Mouse (Mus musculus) hindbrain, postnatal 0 days (tissue): ENCODE measurements around the gene Dyx1c1. TPM values are rescaled to one million over a fixed set of nuclear protein-coding genes. Genes with fewer than 3 reads are reported as not detected.

Experiments used
- ATAC-seq: fragments of 200-750 bp; cut with Nextera tagmentation; 2 replicates; pipeline ENCODE4 v1.8.0; 2017; ENCODE audit warnings: mild to moderate bottlenecking, moderate TSS enrichment, moderate library complexity
- DNase-seq: peaks from one replicate; pipeline ENCODE4 v3.0.0-alpha.2; 2015; ENCODE audit warnings: low spot score
- H3K27ac ChIP-seq: fragments of 300-500 bp; sonication (generic); 2 replicates; pipeline ENCODE4 v1.5.1; 2014; ENCODE audit warnings: mild to moderate bottlenecking
- H3K27me3 ChIP-seq: fragments of 300-500 bp; sonication (generic); 2 replicates; pipeline ENCODE4 v1.6.1; 2014; ENCODE audit warnings: low read length, mixed read lengths; ENCODE audit not compliant: insufficient read depth
- H3K36me3 ChIP-seq: fragments of 300-500 bp; sonication (generic); 2 replicates; pipeline ENCODE4 v1.6.1; 2014; ENCODE audit warnings: low read length, mixed read lengths; ENCODE audit not compliant: insufficient read depth
- H3K4me1 ChIP-seq: fragments of 300-500 bp; sonication (generic); 2 replicates; pipeline ENCODE4 v1.6.1; 2014; ENCODE audit warnings: antibody characterized with exemption, low read length, mixed read lengths; ENCODE audit not compliant: insufficient read depth
- H3K4me2 ChIP-seq: fragments of 300-500 bp; sonication (generic); 2 replicates; pipeline ENCODE4 v1.6.1; 2014; ENCODE audit warnings: low read depth, mild to moderate bottlenecking, low read length, moderate library complexity, mixed read lengths
- H3K4me3 ChIP-seq: fragments of 300-500 bp; sonication (generic); 2 replicates; pipeline ENCODE4 v1.5.1; 2014; ENCODE audit warnings: low read length
- H3K9ac ChIP-seq: fragments of 300-500 bp; sonication (generic); replicated peaks from 2 replicates; pipeline ENCODE4 v1.6.1; 2014; ENCODE audit warnings: mild to moderate bottlenecking, low read length, moderate library complexity, mixed read lengths
- H3K9me3 ChIP-seq: fragments of 300-500 bp; sonication (generic); 2 replicates; pipeline ENCODE4 v1.6.1; 2016; ENCODE audit warnings: low read length, mixed read lengths
- CTCF ChIP-seq: IDR thresholded peaks from 2 replicates; pipeline ENCODE4 v1.5.1; 2016; ENCODE audit warnings: antibody characterized with exemption, control low read depth, low read depth
- WGBS: fragments of 180-500 bp; shearing (Covaris S2); extraction: QIAGEN DNeasy Blood & Tissue Kit; methylation state at CpG from one replicate; pipeline ENCODE4 v1.1.7; 2014; 5-methylcytosine and 5-hydroxymethylcytosine counted together
- polyA plus RNA-seq: library from polyadenylated mRNA; unstranded; fragments of >200 nt; fragmentation: Nextera tagmentation; extraction: Ambion mirVana; gene quantifications from 2 replicates; pipeline ENCODE4 v1.2.1, GENCODE M21; 2015
- total RNA-seq: library from RNA; depleted of rRNA; stranded (reverse); fragments of >200 nt; gene quantifications from 2 replicates; pipeline ENCODE4 v1.2.3, GENCODE M21; 2014

Gene Dyx1c1
- total and polyA plus RNA-seq, 2 experiments from 2014 or later, result 0.99 to 2.5 TPM

DNA sequence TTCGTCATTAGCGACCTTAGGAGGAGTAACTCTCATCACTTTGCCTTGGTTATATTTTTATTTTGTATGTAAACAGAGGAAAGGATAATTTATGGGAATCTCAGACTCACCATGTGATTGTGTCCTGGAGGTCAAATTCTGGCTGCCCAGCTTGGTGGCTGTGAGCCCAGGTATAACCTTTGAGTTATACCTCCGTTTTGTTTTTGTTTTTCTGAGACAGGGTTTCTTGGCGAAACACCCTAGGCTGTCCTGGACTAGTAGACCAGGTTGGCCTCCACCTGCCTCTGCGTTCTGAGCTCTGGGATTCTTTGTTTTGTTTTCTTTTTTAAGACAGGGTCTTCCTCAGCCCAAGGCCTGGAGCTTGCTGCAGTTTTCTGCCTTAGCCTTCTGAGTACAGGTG lies 30.1 kb downstream of the Dyx1c1 start:
- no peak for TF ChIP-seq CTCF
- Histone ChIP-seq H3K9me3 (no peaks in the 10 kb centered on the region), H3K4me3 (no peak overlapping the region), H3K9ac (no peak overlapping the region), H3K36me3 (no peaks in the 10 kb centered on the region), H3K4me1 (peaks cover 12% of the 10 kb centered on the region; the same call in 1 of the 2 replicates), H3K4me2 (no peak overlapping the region), H3K27ac (no peak overlapping the region), H3K27me3 (no peaks in the 10 kb centered on the region)
- DNase-seq (no peak), ATAC-seq (no peak)
- WGBS, result 88% methylated on average over 5 of the region's 5 CpGs

DNA sequence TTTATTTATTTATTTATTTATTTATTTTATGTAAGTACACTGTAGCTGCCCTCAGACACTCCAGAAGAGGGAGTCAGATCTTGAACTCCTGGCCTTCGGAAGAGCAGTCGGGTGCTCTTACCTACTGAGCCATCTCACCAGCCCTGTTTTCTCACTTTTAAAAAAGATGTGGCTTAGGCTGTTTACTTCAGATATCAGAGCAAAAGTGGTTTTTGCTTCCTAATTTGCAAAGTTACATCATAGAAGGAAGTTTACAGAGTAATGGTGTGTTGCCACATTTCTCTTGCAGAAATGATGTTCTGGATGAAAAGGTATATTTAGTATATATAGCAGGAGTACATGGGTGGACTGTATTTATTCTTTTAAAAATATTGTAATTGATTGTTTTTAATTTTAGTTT lies 32.8 kb downstream of the Dyx1c1 start:
- no peak for ATAC-seq
- 97% methylated on average over 2 of the region's 2 CpGs for WGBS

DNA sequence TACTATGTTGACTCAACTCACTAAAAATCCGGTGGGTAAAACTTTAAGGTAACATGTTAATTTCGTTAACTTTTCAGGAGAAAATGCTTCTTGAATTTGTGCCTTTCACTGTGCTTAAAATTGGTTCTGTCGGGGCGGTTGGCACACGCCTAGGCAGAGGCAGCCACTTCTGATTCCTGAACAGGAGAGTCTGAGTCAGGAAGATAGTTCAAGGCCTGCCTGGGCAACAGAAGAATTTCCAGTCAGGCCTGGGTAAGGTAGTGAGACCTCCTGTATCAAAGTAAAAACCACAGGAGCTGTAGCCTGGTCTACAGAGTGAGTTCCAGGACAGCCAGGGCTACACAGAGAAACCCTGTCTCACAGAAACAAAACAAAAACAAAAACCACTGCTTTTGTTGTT lies 34.0 kb downstream of the Dyx1c1 start:
- Histone ChIP-seq H3K27ac (no peak overlapping the region), H3K4me1 (no peaks in the 10 kb centered on the region), H3K4me3 (no peak overlapping the region), H3K9me3 (no peaks in the 10 kb centered on the region), H3K4me2 (no peak overlapping the region), H3K36me3 (no peaks in the 10 kb centered on the region), H3K27me3 (no peaks in the 10 kb centered on the region), H3K9ac (no peak overlapping the region)
- DNase-seq (no peak), ATAC-seq (no peak)
- 90% methylated on average over 5 of the region's 5 CpGs for WGBS
- TF ChIP-seq CTCF, result no peak

More for the DNA sequence above, 32.8 kb downstream of the Dyx1c1 start:
- DNase-seq, result no peak
- no peaks in the 10 kb centered on the region for H3K36me3 ChIP-seq
- H3K4me2 ChIP-seq, result no peak overlapping the region
- H3K27me3 ChIP-seq, result no peaks in the 10 kb centered on the region
- TF ChIP-seq CTCF, result no peak
- H3K27ac ChIP-seq, result no peak overlapping the region
- no peak overlapping the region for H3K4me3 ChIP-seq
- H3K9ac ChIP-seq, result no peak overlapping the region
- peaks cover 2% of the 10 kb centered on the region; the same call in 1 of the 2 replicates for H3K4me1 ChIP-seq
- no peaks in the 10 kb centered on the region for H3K9me3 ChIP-seq

DNA sequence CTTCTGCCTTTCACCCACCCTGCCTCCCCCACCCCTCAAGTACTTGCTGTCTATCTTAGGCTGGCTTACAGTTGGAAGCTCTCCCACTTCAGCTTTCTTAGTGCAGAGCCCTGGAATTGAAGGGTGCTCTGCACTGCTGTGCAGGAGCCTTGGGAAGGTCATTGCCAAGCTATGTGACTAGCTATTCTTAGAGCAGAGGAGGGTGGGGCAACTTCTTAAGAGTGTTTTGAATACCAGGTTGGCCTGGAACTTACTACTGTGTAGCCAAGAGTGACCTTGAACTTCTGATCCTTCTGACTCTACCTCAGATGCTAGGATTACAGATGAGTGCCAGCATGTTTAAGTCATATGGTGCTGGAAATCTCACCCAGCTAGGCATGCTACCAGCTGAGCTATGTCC lies 37.6 kb downstream of the Dyx1c1 start:
- H3K4me2 ChIP-seq, result no peak overlapping the region
- no peak overlapping the region for H3K27ac ChIP-seq
- no peak overlapping the region for H3K4me3 ChIP-seq
- no peaks in the 10 kb centered on the region for H3K4me1 ChIP-seq
- ATAC-seq (no peak), DNase-seq (no peak)
- TF ChIP-seq CTCF, result no peak
- H3K9ac ChIP-seq, result no peak overlapping the region
- no peaks in the 10 kb centered on the region for H3K9me3 ChIP-seq
- no peaks in the 10 kb centered on the region for H3K36me3 ChIP-seq
- H3K27me3 ChIP-seq, result no peaks in the 10 kb centered on the region

DNA sequence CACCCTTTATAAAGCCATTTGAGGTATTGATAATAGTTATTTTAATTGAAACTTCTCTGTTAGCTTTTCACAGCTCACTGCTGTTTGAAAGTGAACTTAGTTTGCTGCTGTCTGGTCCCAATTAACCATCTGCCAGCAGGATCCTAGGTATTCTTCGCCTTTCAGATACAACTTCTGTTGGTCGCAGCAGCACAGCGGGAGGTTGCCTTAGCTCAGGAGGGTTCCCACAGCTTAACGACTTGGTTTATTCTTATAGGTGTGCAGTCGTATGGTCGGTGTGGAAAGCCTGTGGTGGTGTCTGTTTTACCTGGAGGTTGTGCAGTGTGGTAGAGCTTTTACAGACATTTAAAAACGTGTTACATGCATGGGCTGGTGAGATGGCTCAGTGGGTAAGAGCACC lies 38.2 kb downstream of the Dyx1c1 start:
- Histone ChIP-seq H3K36me3 (no peaks in the 10 kb centered on the region; the same call in 1 of the 2 replicates), H3K27ac (no peak overlapping the region), H3K4me2 (no peak overlapping the region), H3K4me3 (no peak overlapping the region), H3K27me3 (no peaks in the 10 kb centered on the region), H3K4me1 (no peaks in the 10 kb centered on the region), H3K9ac (no peak overlapping the region), H3K9me3 (no peaks in the 10 kb centered on the region)
- no peak for DNase-seq
- TF ChIP-seq CTCF, result no peak
- 62% methylated on average over 7 of the region's 7 CpGs for WGBS
- no peak for ATAC-seq

DNA sequence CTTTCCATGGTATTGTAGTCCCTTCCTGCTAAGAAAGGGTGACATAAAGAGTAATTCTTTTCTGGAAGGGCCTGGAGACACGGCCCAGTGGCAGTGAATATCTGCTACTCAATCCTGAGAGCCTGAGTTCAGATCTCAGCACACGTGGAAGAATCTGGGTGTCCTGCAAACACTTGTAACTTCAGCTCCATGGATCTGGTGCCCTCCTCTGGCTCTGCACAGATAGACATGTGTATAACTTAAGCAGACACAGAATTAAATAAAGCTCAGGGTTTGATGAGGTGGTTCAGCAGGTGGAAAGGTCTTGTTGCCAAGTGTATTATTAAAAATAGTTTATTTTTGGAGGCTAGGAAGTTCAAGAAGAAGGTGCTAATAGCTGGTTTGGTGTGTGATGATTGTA lies 41.9 kb downstream of the Dyx1c1 start:
- DNase-seq, result no peak
- H3K36me3 ChIP-seq, result peaks cover 24% of the 10 kb centered on the region
- H3K4me1 ChIP-seq, result no peaks in the 10 kb centered on the region
- no peak for ATAC-seq
- no peaks in the 10 kb centered on the region for H3K9me3 ChIP-seq
- H3K27ac ChIP-seq, result no peak overlapping the region
- no peaks in the 10 kb centered on the region for H3K27me3 ChIP-seq
- 75% methylated on average over 2 of the region's 2 CpGs for WGBS
- H3K4me3 ChIP-seq, result no peak overlapping the region
- no peak overlapping the region for H3K4me2 ChIP-seq
- no peak overlapping the region for H3K9ac ChIP-seq
- peak; percentile 25; the same call in 1 of the 2 replicates for TF ChIP-seq CTCF

DNA sequence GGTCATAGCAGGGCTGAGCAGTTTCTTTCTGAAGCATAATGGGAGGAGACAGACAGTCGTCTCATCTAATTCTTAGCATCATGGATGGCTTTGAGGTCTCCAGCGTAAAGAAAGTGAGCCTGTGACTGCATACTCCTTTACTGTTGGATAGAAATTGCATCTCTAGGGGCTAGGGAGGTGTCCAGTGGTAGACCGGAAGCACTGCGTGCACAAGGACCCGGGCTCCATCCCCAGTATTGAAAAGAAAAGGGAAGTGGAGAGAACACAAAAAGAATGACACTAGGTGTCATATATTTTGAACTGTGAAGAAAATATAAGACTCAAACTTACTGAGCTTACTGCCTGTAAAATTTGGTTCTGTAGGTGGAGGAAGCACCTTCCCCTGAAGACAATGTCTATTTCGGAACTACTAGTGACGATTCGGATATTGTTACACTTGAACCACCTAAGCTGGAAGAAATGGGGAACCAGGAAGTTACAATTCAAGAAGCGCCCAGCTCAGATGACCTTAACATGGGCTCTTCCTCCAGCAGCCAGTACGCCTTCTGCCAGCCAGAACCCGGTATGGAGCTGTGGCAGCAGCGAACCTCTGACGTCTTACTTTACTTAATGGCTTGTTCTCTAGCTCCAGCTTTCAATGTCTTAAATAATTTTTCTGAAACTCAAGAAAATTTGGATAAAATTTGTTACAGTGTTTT lies 42.9 kb downstream of the Dyx1c1 start:
- TF ChIP-seq CTCF, result no peak
- Histone ChIP-seq H3K9me3 (no peaks in the 10 kb centered on the region), H3K4me1 (no peaks in the 10 kb centered on the region), H3K36me3 (peaks cover 34% of the 10 kb centered on the region), H3K27ac (no peak overlapping the region), H3K27me3 (no peaks in the 10 kb centered on the region), H3K4me3 (no peak overlapping the region), H3K9ac (no peak overlapping the region), H3K4me2 (no peak overlapping the region)
- 87% methylated on average over 13 of the region's 13 CpGs for WGBS
- ATAC-seq, result no peak
- DNase-seq, result no peak
